Mouse (Mus musculus) left cerebral cortex, adult 2 months (tissue): ENCODE results near the gene Acat2. TPM values are rescaled to one million over a fixed set of nuclear protein-coding genes. Genes with fewer than 3 reads are reported as not detected.
A peak's percentile ranks its signal among the peaks of the same experiment; 100 is the strongest.

ENCODE experiments used
- DNase-seq, 2 experiments: peaks; one replicate each; pipeline ENCODE4 v3.0.0; 2021 to 2022; ENCODE audit warnings: low spot score in 2 of 2, mixed read lengths in 1 of 2; ENCODE audit errors: extremely low spot score in 1 of 2
- H3K27ac ChIP-seq: fragments of 200-600 bp; 2 replicates; pipeline ENCODE4 v1.8.1; 2022
- H3K4me3 ChIP-seq: fragments of 200-600 bp; 2 replicates; pipeline ENCODE4 v1.8.1; 2022
- CTCF ChIP-seq: fragments of 200-600 bp; IDR thresholded peaks from 2 replicates; pipeline ENCODE4 v1.8.1; 2022; ENCODE audit warnings: antibody characterized with exemption, mild to moderate bottlenecking, moderate library complexity
- intact Hi-C: fragments of 180-260 bp; cut with DNase I; formaldehyde crosslinking; loops from one replicate; pipeline ENCODE4 v1.15.1; 2025
- total RNA-seq, 2 experiments: library from RNA; stranded (reverse); gene quantifications; 2 replicates each; pipeline ENCODE4 v1.2.3; 2021

Acat2 gene
- total RNA-seq, 2 experiments from 2014 or later = 53.4 to 55.6 TPM

GRCm38 (mm10) chr17:12925001-12925400 lies 35.5 kb downstream of the Acat2 start:
- Histone ChIP-seq H3K4me3 (no peak overlapping the region), H3K27ac (no peak overlapping the region)
- no peak for DNase-seq
- TF ChIP-seq CTCF = no peak
- intact Hi-C loops = no loop called here

DNA sequence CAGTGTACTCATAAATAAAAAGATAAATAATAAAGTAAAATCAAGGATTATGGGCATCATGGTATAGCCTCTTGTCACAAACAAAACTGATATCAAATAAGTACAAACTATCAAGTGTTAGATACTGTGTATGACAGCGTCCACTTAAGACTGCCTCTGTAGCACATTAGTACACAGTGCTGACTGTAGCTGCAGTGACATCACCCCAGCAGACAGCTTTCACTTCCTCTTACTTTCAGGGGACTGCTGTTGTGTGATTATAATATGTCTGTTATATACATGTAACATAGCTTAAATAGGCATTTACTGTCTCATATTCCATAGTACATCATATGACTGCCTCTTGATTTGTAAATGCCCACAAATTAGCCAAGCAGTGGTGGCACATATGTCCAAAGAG lies 39.5 kb downstream of the Acat2 start:
- DNase-seq = no peak
- Histone ChIP-seq H3K4me3 (no peak overlapping the region), H3K27ac (no peak overlapping the region)
- intact Hi-C loops = no loop called here
- TF ChIP-seq CTCF = no peak

GRCm38 (mm10) chr17:12916588-12917380 lies 43.8 kb downstream of the Acat2 start:
- TF ChIP-seq CTCF = no peak
- intact Hi-C loops = loop anchor here (1.0 to 2.0 kb wide), 3 partner anchors 36 to 76 kb away; partner anchors contain the start of gene Acat2
- H3K27ac ChIP-seq = peak overlapping the region; percentile 92
- peak overlapping the region; percentile 88 for H3K4me3 ChIP-seq
- peak; percentile 52 to 54 for DNase-seq

DNA sequence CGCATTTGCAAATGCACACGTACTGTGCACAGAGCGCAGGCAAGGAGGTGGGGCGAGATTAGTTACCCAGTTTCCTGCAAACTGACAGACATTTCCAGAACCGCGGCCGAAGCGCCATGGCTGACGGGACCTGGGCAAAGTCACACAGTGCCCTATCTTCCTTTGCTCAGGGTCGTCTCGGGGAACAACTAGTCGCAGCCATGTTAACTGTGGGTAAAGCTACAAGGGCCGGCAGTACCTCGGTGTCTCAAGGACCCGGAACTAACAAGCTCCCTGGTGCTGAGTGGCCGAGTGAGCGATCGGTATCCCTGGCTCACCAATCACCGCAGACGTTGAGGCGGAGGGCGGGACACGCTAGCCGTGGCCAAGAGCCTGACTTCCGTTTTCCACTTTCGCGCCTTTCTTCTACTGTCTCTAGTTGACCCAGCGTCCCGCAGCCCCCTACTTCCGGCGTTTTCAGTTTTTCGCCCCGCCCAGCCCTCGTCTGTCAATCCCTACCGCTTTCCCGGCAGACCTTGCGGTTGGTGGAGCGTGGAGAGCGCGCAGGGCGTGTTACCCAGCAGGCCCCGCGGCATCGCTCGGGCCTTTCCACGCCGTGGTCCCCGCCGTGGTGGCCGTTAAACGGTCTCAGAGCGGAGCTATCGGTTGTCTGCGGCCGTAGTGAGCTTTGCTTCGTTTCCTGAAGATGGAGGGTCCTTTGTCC lies 44.5 kb downstream of the Acat2 start, which contains the start of gene Mrpl18:
Gene Mrpl18 (minus strand): TSS at position 465 of the 703 bp plus-strand sequence.
- peak within 1 kb of the TSS; percentile 92 for H3K27ac ChIP-seq
- H3K4me3 ChIP-seq = peak within 1 kb of the TSS; percentile 88
- DNase-seq = peak; percentile 96 to 99
- TF ChIP-seq CTCF = no peak
- intact Hi-C loops = loop anchor here (1.0 to 2.0 kb wide), 3 partner anchors 35 to 76 kb away; partner anchors contain the start of gene Acat2

DNA sequence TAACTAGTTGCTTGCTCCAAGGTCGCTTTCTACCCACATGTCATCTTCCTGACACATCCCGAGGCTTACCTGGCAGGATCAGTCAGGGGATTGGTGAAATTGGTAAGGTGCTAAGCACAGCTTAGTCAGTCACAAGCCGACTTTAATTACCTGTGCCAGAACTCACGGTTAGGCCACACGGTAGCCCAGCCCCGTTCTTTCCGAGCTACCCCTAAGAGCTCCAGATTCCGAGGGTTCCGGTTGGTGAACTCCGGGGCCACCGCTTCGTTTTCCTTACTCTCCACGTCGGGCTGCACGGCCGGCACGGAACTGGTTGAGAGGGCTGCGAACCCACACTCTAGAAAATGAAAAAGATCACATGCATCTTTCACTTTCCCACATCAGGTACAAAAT lies 45.1 kb downstream of the Acat2 start, which contains the start of gene Tcp1:
Gene Tcp1 (plus strand): TSS at position 214 of the 393 bp plus-strand sequence.
- DNase-seq = no peak

GRCm38 (mm10) chr17:12910391-12910790 lies 50.2 kb downstream of the Acat2 start:
- no peak overlapping the region for H3K27ac ChIP-seq
- no peak for TF ChIP-seq CTCF
- no peak overlapping the region for H3K4me3 ChIP-seq
- no peak for DNase-seq
- intact Hi-C loops = no loop called here

More for the DNA sequence above, 45.1 kb downstream of the Acat2 start, which contains the start of gene Tcp1:
- Histone ChIP-seq H3K4me3 (peak within 1 kb of the TSS; percentile 88), H3K27ac (peak within 1 kb of the TSS; percentile 92)
- intact Hi-C loops = no loop called here
- TF ChIP-seq CTCF = no peak

DNA sequence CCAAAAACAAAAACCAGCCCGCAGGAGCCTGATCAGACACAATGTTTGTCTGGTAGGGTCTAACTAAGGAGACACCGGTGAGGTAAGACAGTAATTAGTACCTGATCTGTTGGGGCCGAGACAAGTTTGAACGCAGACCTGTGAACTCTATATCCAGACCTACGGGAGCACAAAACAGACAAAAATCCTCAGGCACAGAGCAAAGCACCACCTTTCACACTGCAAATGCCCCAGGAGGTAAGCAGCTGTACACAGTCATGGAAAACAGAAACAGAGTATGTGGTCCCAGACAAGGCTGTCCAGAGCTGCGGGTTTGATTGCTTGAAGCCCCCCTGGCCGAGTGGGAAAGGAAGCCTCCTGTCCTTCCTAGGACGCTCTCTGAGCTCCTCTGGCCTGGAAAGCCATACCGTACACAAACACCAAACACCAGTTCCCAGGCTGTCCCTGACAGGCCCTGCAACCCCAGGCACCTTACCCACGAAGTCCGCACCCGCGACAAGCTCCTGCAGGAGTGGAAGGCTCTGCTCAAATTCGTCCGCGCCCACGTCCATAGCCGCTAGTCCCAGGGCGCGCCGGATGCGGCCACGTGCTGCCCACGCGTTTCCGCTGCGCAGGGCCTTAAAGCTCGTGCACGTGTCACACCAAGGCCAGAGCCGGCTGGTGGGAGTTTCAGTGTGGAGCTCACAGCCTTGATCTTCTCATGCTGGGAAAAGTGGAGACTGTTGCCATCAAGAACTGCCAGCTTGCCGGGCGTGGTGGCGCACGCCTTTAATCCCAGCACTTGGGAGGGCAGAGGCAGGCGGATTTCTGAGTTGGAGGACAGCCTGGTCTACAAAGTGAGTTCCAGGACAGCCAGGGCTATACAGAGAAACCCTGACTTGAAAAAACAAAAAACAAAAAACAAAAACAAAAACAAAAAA lies 50.9 kb downstream of the Acat2 start, which contains the start of gene Pnldc1:
Gene Pnldc1 (minus strand): TSS at position 870 of the 920 bp plus-strand sequence.
- TF ChIP-seq CTCF = no peak
- no peak within 1 kb of the TSS for H3K4me3 ChIP-seq
- DNase-seq = no peak
- intact Hi-C loops = no loop called here
- no peak within 1 kb of the TSS for H3K27ac ChIP-seq

GRCm38 (mm10) chr17:12906436-12906835 lies 54.1 kb downstream of the Acat2 start:
- no peak for DNase-seq
- TF ChIP-seq CTCF = no peak
- Histone ChIP-seq H3K4me3 (no peak overlapping the region), H3K27ac (no peak overlapping the region)
- intact Hi-C loops = no loop called here

DNA sequence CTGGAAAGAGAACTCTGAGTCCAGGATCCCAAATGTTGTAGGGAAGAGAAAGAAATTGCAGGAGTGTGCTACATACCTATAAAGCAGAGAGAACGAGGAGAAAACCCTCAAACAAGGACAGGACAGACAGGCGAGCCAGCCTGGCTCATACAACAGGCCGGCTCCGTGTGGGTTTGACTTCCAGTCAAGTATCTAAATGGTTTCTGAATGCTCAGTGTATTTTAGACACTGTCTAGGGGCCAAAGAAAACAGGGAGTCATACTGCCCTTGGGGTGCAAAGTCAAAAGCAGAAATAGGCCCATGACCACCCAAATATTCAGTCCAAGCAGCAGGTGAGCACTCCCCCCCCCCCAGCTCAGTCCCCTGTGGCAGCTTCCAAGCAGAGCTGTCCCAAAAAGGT lies 54.7 kb downstream of the Acat2 start:
- no peak for TF ChIP-seq CTCF
- no peak overlapping the region for H3K4me3 ChIP-seq
- intact Hi-C loops = no loop called here
- no peak overlapping the region for H3K27ac ChIP-seq
- no peak for DNase-seq

DNA sequence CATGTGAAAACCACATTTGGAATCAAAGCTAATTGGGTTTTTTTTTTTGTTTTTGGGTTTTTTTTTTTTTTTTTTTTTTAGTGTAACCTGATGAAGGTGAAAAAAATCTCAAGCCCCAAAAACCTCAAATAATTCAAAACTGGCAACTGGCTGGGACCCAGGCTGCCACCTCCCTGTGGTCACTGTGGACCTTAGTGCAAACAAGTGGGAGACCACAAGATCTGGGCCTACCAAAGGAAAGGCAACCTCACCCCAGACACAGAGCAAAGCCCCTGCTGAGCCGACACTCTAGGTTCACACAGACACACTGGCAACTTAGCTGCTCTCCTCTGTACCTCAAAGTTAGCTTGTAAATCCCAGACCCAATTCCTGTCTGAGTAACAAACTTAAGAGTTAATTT lies 56.2 kb downstream of the Acat2 start:
- no peak for TF ChIP-seq CTCF
- no peak for DNase-seq
- Histone ChIP-seq H3K4me3 (no peak overlapping the region), H3K27ac (no peak overlapping the region)
- intact Hi-C loops = no loop called here
